16 mouse cellular contexts compared by ENCODE assay signal in the genomic region with DNA sequence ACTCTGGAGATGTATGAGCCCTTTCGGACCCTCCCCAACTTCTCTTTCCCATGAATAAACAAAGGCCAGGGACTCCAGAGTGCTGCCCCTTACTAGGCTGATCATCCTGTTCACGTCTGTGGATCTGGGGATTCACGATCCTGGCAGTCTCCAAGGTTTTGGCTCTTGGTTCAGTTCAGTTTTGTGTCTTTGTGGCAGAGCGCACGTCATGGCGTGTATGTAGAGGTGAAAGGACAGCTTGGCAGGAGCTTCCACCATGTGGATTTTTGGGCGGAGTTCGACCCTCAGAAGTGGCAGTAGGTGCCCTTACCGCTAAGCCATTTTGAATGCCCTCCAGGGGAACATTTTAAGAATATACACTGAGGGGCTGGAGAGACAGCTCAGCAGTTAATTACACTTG. TPM values are rescaled to one million over a fixed set of nuclear protein-coding genes. Genes with fewer than 3 reads are reported as not detected.
DNase-seq lines count a peak whose midpoint lies in the region; ATAC-seq and TF ChIP-seq lines count a peak whose summit lies in the region.
"Had no signal": no experiment of that assay in that cellular context is flagged by ENCODE, and none has a peak within 500 bp of the region (broad histone marks: within the 10 kb centered on the region; RNA-seq: fewer than 3 reads in every experiment).

No protein-coding gene starts in this region.

- H3K36me3 ChIP-seq in heart, embryonic 13.5 days: peaks cover 5% of the 10 kb centered on the region
- H3K36me3 ChIP-seq in lung, embryonic 14.5 days (ENCODE audit: insufficient read depth): no peaks in the 10 kb centered on the region
- H3K36me3 ChIP-seq in heart, embryonic 16.5 days (ENCODE audit: control insufficient read depth, insufficient read depth): no peaks in the 10 kb centered on the region

- peak overlapping the region; percentile 75 for H3K9ac ChIP-seq in heart, embryonic 13.5 days
- H3K9ac ChIP-seq in lung, embryonic 14.5 days: no peak overlapping the region
- peak overlapping the region; percentile 33; the same call in 1 of the 2 replicates for H3K9ac ChIP-seq in heart, embryonic 16.5 days (ENCODE audit: low read length)

- TF ChIP-seq CTCF in lung, embryonic 14.5 days (IDR thresholded peaks at IDR 0.05; ENCODE audit: low read depth): no peak
- no peak for TF ChIP-seq CTCF in lung, adult 2 months (IDR thresholded peaks at IDR 0.05; ENCODE audit: insufficient read depth, low read length)
- TF ChIP-seq CTCF in olfactory bulb, adult 2 months (IDR thresholded peaks at IDR 0.05; ENCODE audit: insufficient read depth, low read depth, low read length): no peak

- TF ChIP-seq POLR2A in lung, adult 2 months (IDR thresholded peaks at IDR 0.05; ENCODE audit: borderline replicate concordance, extremely low read depth, low read depth, low read length): no peak
- no peak for TF ChIP-seq POLR2A in olfactory bulb, adult 2 months (IDR thresholded peaks at IDR 0.05; ENCODE audit: insufficient read depth, low read depth, low read length)

- H3K4me2 ChIP-seq in heart, embryonic 13.5 days: peak overlapping the region; percentile 59
- peak overlapping the region; percentile 18 for H3K4me2 ChIP-seq in lung, embryonic 14.5 days
- H3K4me2 ChIP-seq in heart, embryonic 16.5 days (ENCODE audit: low read depth, low read length): peak overlapping the region; percentile 42; the same call in 1 of the 2 replicates

- peaks cover 89% of the 10 kb centered on the region for H3K4me1 ChIP-seq in heart, embryonic 13.5 days
- peaks cover 49% of the 10 kb centered on the region for H3K4me1 ChIP-seq in lung, embryonic 14.5 days (ENCODE audit: insufficient read depth)
- peaks cover 36% of the 10 kb centered on the region for H3K4me1 ChIP-seq in lung, adult 2 months (ENCODE audit: control insufficient read depth, insufficient read depth, low read length)
- H3K4me1 ChIP-seq in heart, embryonic 16.5 days (ENCODE audit: control insufficient read depth, insufficient read depth, low read length): peaks cover 70% of the 10 kb centered on the region
- H3K4me1 ChIP-seq in olfactory bulb, adult 2 months (ENCODE audit: control insufficient read depth, insufficient read depth, low read length): peaks cover 47% of the 10 kb centered on the region

- H3K4me3 ChIP-seq in heart, embryonic 13.5 days: no peak overlapping the region
- H3K4me3 ChIP-seq in lung, embryonic 14.5 days (ENCODE audit: low read depth, low read length): no peak overlapping the region
- H3K4me3 ChIP-seq in lung, adult 2 months (replicated peaks; ENCODE audit: extremely low read depth, low read depth, low read length): no peak overlapping the region
- H3K4me3 ChIP-seq in heart, embryonic 16.5 days (ENCODE audit: low read length): no peak overlapping the region
- no peak overlapping the region for H3K4me3 ChIP-seq in olfactory bulb, adult 2 months (ENCODE audit: insufficient read depth, low read depth, low read length)

- WGBS in heart, embryonic 13.5 days: 69% methylated on average over 9 of the region's 9 CpGs
- WGBS in lung, embryonic 14.5 days: 55% methylated on average over 9 of the region's 9 CpGs
- WGBS in lung, adult 2 months: 56% methylated on average over 9 of the region's 9 CpGs
- 76% methylated on average over 9 of the region's 9 CpGs for WGBS in heart, embryonic 16.5 days
- WGBS in olfactory bulb, adult 2 months: 91% methylated on average over 9 of the region's 9 CpGs

- DNase-seq in heart, adult 9 months (ENCODE audit: low spot score in 2 of 2): no peak
- no peak for DNase-seq in lung, embryonic 14.5 days
- no peak for DNase-seq in lung, adult 2 months
- no peak for DNase-seq in B cell, adult 2 months
- no peak for DNase-seq in right cerebral cortex, postnatal 36 days (ENCODE audit: low spot score in 2 of 2)
- DNase-seq: cerebellum, adult 18-20 months; kidney, adult 8-10 months; layer of hippocampus, postnatal 36 days; lung, postnatal 10 days; right cerebral cortex, postnatal 25 days; thymus, postnatal 14 days had no signal

- ATAC-seq in heart, embryonic 13.5 days (ENCODE audit: extremely low read depth, insufficient number of reproducible peaks, low FRiP score, low TSS enrichment): no peak
- ATAC-seq in lung, embryonic 14.5 days (ENCODE audit: insufficient read depth): no peak
- no peak for ATAC-seq in heart, embryonic 16.5 days (replicated peaks; ENCODE audit: extremely low read depth, insufficient read depth, low FRiP score)
- ATAC-seq: Patski had no signal

- peak overlapping the region; percentile 93 for H3K27ac ChIP-seq in heart, embryonic 13.5 days (replicated peaks)
- H3K27ac ChIP-seq in lung, embryonic 14.5 days (ENCODE audit: low read depth): peak overlapping the region; percentile 42; the same call in 1 of the 2 replicates
- H3K27ac ChIP-seq in heart, embryonic 16.5 days (ENCODE audit: low read length): peak overlapping the region; percentile 88
- 0 out of 2 replicates have a peak overlapping the region, but pooled peaks have one; percentile 22 for H3K27ac ChIP-seq in olfactory bulb, adult 2 months (ENCODE audit: insufficient read depth, low read depth, low read length)

- no peaks in the 10 kb centered on the region for H3K9me3 ChIP-seq in heart, embryonic 13.5 days
- no peaks in the 10 kb centered on the region for H3K9me3 ChIP-seq in lung, embryonic 14.5 days (ENCODE audit: low read depth, low read length)
- H3K9me3 ChIP-seq in heart, embryonic 16.5 days (replicated peaks; ENCODE audit: control insufficient read depth, low read length): no peaks in the 10 kb centered on the region

- no peaks in the 10 kb centered on the region for H3K27me3 ChIP-seq in heart, embryonic 13.5 days (replicated peaks)
- H3K27me3 ChIP-seq in lung, embryonic 14.5 days (ENCODE audit: insufficient read depth, low read length): no peaks in the 10 kb centered on the region
- H3K27me3 ChIP-seq in heart, embryonic 16.5 days (ENCODE audit: control insufficient read depth, insufficient read depth, low read length): no peaks in the 10 kb centered on the region
- H3K27me3 ChIP-seq: CH12.LX, Patski had no signal

RNA-seq across cellular contexts. Expression of gene Bag3, which starts 5.2 kb away (rescaled TPM):
- 21.5 and 22.6 TPM in 2 replicates for polyA plus RNA-seq in heart, embryonic 13.5 days (2015; fragmentation: Nextera tagmentation; extraction: Ambion mirVana)
- polyA plus RNA-seq in lung, embryonic 14.5 days (2014; fragmentation: Nextera tagmentation; extraction: Ambion mirVana): 20.9 and 22.7 TPM in 2 replicates
- 58.6 and 60.3 TPM in 2 replicates for polyA plus RNA-seq in lung, adult 2 months (2012; rRNA removed)
- 22.7 and 25.9 TPM in 2 replicates for polyA plus RNA-seq in heart, embryonic 16.5 days (2015; fragmentation: Nextera tagmentation; extraction: Ambion mirVana)
- polyA plus RNA-seq in olfactory bulb, adult 2 months (2012; ENCODE audit: insufficient read depth, insufficient read length, low replicate concordance, missing spikeins): not detected in 2 replicates

Comparison
In these comparisons a context has a peak if more than half of its experiments do, and no peak if none do; other contexts are left out.
1. H3K27ac ChIP-seq: peak in every context shown above with its lines; median percentile 93 in heart, embryonic 13.5 days; 88 in heart, embryonic 16.5 days; 42 in lung, embryonic 14.5 days; 22 in olfactory bulb, adult 2 months.
2. RNA of gene Bag3, which starts 5.2 kb away (polyA plus RNA-seq): 58.6 to 60.3 TPM in lung, adult 2 months, 22.7 to 25.9 TPM in heart, embryonic 16.5 days, 21.5 to 22.6 TPM in heart, embryonic 13.5 days and 20.9 to 22.7 TPM in lung, embryonic 14.5 days; not detected in olfactory bulb, adult 2 months; every median in the first group is over 10 times any median in the second.
3. Peak in every context shown above with its lines, with median percentiles within 50 percentile points of each other: H3K4me2 ChIP-seq.